Mouse (Mus musculus) lung, postnatal 14 days (tissue): ENCODE results near the gene Slc22a14.
"Not testable (repeated sequence)": the region's sequence is repeated elsewhere in the genome, so short reads cannot be mapped to it uniquely, and the experiment has no call there.

Experiments
- DNase-seq: peaks from one replicate; pipeline ENCODE4 v3.0.0; 2021

Slc22a14 gene

DNA sequence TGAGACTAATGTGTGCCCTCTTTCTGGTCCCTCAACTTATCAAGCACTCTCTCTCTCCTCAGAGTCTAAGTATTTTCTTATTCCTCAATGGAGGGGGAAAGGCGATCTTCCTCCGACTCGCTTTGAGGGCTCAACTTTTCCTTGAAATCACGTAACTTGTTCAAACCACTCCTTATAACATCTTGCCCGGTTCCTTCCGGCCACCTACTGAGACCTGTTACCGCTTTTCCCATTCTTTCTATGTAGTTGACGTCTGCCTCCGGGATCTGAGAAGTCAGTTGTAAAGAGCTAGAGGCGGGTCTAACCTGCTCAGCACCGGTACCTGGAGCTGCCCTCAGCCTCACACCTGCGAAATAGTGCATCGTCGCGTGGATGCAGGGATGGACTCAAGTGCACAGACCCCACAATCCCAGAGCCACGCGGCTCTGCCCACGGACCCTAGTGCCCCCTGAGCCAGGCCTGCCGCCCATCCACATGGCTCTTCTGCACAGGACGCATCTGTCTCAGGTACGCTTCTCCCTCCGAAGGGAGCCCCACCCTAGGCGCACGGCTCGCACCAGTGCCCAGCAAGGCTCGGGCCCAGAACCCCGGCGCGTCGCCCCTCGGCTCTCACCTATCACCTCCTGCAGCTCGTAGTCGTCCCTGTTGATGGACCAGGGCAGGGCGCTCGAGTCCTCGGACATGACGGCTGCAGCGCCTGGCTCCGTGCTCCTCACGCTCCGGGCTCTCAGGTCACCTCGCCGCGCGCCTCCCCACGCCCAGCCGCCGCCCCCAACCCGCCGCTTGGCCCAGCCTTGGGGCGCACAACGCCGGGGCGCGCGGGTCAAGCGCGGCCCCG is 43.7 kb downstream of the Slc22a14 start:
- DNase-seq, result no peak

DNA sequence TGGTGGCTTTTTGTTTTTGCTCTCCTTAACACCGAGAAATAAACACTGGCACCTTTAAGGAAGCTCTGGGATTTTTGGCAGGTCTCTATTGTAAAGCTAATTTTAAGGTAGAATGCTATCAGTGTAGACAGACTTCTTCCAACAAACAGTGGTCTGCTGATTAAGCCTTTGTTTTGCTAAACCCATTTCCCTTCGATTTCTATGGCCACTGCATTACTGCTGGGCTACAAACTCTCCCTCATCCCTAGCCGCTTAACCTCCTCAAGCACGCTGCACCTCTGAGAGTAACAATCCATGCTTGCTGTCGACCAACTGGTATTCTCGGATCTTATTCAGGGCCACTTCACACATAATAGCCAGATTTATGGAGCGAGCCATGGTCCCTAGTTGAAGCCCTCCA is 44.4 kb downstream of the Slc22a14 start:
- no peak for DNase-seq

- no peak for DNase-seq
Measured at GRCm38 (mm10) chr9:119320446-119320845, 44.9 kb downstream of the Slc22a14 start.

DNA sequence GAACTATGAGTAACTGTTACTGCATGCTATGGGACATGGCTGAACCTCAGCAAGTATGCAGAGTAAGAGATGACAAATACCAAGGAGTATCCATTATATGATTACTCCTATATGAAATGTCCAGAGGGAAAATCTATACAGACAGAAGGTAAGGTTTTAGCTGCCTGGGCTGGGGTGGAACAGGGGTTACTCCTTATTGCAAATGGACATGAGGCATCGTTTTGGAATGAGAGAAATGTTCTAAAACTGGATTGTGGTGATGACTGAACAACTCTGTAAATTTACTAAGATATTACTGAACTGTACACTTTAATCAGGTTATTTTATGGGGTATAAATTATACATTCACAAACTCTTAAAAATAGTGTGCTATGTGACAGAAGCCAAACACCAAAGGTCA is 46.5 kb downstream of the Slc22a14 start:
- no peak for DNase-seq

DNA sequence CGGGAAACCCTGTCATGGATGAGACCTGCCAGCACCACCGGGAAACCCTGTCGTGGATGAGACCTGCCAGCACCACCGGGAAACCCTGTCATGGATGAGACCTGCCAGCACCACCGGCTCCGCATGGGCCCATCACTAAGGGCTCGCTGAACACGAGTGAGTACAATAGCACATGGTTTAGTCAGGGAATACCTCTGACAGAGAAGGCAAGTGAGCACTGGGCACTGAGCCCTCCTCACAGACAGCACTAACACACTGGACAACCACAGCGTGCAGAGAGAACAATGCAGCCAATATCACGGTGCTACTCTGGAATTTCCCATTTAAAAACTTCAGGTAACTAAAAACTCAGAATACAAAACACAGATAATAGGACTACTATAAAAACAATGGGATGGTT is 52.3 kb downstream of the Slc22a14 start:
- DNase-seq, result no peak

DNA sequence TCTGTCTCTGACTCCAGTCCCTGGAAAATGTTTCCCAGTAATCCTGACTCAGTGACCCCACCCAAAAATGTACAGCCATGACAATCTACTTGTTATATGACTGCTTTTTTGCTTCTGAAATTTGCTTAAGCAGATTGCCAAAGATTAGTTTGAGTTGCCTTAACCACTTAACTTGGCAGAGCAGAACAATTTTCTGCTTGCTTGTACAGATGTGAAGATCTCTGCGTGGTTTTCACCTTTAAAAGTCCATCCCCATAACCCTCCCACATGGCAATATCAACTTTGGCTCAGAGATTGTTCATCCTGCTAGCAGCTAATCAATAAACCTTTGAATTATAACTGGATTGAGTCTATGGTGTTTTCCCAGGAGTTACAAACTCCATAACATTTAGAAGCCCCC is 56.3 kb downstream of the Slc22a14 start:
- no peak for DNase-seq

DNA sequence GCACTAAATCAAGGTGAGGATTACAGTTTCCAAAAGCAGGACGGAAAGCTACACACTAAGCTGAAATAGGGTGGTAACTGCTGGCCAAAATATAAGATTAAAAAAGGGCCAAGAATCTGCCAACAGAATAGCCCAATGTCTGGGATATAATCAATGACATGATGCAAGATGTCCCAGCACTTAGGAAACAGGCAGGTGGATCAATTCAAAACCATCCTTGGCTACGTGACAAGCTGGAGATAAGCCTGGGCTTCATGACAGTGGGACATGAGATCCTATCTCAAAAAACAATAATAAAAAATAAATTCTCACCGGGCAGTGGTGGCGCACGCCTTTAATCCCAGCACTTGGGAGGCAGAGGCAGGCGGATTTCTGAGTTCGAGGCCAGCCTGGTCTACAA is 59.5 kb downstream of the Slc22a14 start:
- DNase-seq, result no peak

DNA sequence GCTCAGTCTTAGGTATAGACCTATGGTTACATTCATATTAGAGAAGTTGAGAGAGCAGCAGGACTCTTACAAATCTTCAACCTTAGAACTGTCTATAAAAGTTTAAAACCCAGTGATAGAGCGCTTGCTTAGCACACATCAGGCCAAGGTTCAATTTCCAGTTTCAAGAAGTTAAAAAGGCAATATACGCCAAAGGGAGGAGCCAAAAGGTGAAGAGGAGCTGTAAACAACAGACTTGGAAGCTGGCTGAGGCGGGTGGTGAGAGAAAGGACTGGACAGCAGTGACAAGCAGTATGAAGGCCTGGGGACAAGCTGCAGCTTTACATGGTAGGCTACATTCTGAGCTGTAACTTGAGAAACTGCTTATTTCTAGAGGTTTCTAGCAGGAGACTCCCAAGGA is 66.8 kb downstream of the Slc22a14 start:
- no peak for DNase-seq

- no peak for DNase-seq
Measured at GRCm38 (mm10) chr9:119297696-119298095, 67.7 kb downstream of the Slc22a14 start.

DNA sequence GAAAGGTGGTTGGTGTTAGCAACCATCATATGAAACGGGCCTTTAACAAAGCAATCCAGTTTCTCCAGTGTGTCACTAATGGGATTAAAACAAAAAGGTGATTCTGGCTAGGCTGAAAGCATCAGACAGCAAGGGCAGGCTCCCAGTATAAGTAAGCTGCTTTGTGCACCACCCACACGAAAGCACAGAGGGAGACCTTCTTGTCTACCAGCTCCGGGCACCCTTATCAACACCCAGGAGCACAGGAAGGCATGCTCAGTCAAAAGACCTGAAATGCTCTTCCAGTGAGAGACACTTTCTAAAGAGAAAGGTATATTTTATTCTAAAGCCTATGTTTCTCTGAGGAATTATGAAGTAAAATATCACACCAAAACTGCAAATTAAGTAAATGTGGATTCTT is 74.6 kb downstream of the Slc22a14 start:
- no peak for DNase-seq

DNA sequence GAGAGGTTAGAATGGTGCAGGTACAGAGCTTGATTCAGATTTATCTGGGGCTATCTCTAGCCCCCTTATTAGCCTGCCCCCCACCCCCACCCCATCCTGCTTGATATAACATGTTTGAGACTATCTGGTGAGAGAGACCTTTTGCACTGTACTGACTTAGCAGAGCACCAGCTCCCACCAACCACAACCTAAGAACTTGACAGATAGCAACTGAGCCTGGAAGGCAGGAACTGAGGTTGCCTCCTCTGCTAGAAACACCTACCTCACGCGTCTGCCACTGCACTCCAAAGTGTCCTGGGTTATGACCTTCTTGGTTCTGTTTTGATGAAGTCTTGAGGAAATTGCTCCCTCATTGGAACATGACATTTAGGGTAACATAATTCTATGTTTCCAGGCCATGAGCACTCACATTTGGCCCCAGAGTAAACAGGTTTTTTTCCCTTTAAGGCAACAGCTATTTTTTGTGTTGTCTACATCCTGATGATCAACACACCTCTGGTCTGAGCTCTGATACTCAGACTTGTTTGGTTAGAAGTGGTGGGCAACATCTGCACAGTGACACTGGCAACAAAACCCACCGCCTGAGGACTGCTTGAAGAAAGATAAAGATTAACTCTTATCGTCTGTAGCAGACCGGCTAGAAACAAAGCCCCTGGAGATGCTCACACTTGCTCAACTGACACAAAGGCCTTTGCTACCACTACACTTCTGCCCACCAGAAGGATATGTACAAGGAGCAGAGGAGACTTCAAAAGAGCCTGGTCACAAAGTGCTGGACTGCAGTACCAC is 84.3 kb downstream of the Slc22a14 start:
- no peak for DNase-seq

GRCm38 (mm10) chr9:119278031-119278430 is 87.3 kb downstream of the Slc22a14 start:
- no peak for DNase-seq

GRCm38 (mm10) chr9:119276321-119276720 is 89.0 kb downstream of the Slc22a14 start:
- DNase-seq, result no peak

- not testable (repeated sequence) for DNase-seq
Measured at GRCm38 (mm10) chr9:119274814-119275213, 90.5 kb downstream of the Slc22a14 start.

GRCm38 (mm10) chr9:119271496-119271895 is 93.9 kb downstream of the Slc22a14 start:
- DNase-seq, result no peak

- no peak for DNase-seq
Measured at GRCm38 (mm10) chr9:119268588-119269145, 96.7 kb downstream of the Slc22a14 start.

GRCm38 (mm10) chr9:119268120-119268519 is 97.2 kb downstream of the Slc22a14 start:
- no peak for DNase-seq

- DNase-seq, result not testable (repeated sequence)
Measured at GRCm38 (mm10) chr9:119266121-119266395, 99.3 kb downstream of the Slc22a14 start.

GRCm38 (mm10) chr9:119265373-119266120 is 99.8 kb downstream of the Slc22a14 start:
- not testable (repeated sequence) for DNase-seq

- DNase-seq, result no peak
Measured at GRCm38 (mm10) chr9:119263067-119263466, 102.3 kb downstream of the Slc22a14 start.

GRCm38 (mm10) chr9:119260825-119261224 is 104.5 kb downstream of the Slc22a14 start:
- DNase-seq, result no peak

DNA sequence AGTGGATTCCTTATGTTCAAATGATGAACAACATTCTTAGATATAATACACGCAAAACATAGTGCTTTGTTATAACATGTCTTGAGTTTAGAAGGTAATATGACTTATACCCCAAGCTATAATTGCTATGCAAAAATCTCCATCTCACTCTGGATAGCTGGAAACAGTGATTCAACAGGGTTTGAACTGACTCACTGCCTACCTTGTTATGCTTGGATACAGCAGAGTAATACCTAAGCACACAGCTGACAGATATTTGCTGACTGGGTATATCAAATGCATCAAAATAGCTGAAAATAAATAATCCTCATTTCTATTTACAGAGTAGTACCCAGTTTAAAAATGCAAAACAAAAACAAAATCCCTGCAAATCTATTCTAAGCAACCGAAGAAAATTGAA is 106.6 kb downstream of the Slc22a14 start:
- DNase-seq, result no peak

- no peak for DNase-seq
Measured at GRCm38 (mm10) chr9:119258128-119258527, 107.2 kb downstream of the Slc22a14 start.
